Mouse (Mus musculus) hindbrain, embryonic 12.5 days (tissue): ENCODE data around the gene Efhd2. TPM values are rescaled to one million over a fixed set of nuclear protein-coding genes. Genes with fewer than 3 reads are reported as not detected.

Experiments used
- ATAC-seq: fragments of 200-750 bp; cut with Nextera tagmentation; 2 replicates; pipeline ENCODE4 v1.8.0; 2017; ENCODE audit warnings: moderate TSS enrichment; ENCODE audit not compliant: low FRiP score
- H3K27ac ChIP-seq: fragments of 300-500 bp; sonication (generic); 2 replicates; pipeline ENCODE4 v1.5.1; 2016; ENCODE audit warnings: mild to moderate bottlenecking
- H3K27me3 ChIP-seq: fragments of 300-500 bp; sonication (generic); 2 replicates; pipeline ENCODE4 v1.6.1; 2016; ENCODE audit warnings: mild to moderate bottlenecking
- H3K36me3 ChIP-seq: fragments of 300-500 bp; sonication (generic); 2 replicates; pipeline ENCODE4 v1.6.1; 2016; ENCODE audit warnings: mild to moderate bottlenecking
- H3K4me1 ChIP-seq: fragments of 300-500 bp; sonication (generic); 2 replicates; pipeline ENCODE4 v1.6.1; 2016
- H3K4me2 ChIP-seq: fragments of 300-500 bp; sonication (generic); replicated peaks from 2 replicates; pipeline ENCODE4 v1.6.1; 2016; ENCODE audit warnings: mild to moderate bottlenecking
- H3K4me3 ChIP-seq: fragments of 300-500 bp; sonication (generic); 2 replicates; pipeline ENCODE4 v1.5.1; 2016; ENCODE audit warnings: mild to moderate bottlenecking
- H3K9ac ChIP-seq: fragments of 300-500 bp; sonication (generic); 2 replicates; pipeline ENCODE4 v1.6.1; 2016; ENCODE audit warnings: mild to moderate bottlenecking, moderate library complexity
- H3K9me3 ChIP-seq: fragments of 300-500 bp; sonication (generic); replicated peaks from 2 replicates; pipeline ENCODE4 v1.6.1; 2016; ENCODE audit warnings: mild to moderate bottlenecking
- WGBS: fragments of 180-500 bp; shearing (Covaris S2); methylation state at CpG from one replicate; pipeline ENCODE4 v1.1.7; 2016; 5-methylcytosine and 5-hydroxymethylcytosine counted together
- polyA plus RNA-seq: library from polyadenylated mRNA; unstranded; fragments of >200 nt; fragmentation: Nextera tagmentation; extraction: Ambion mirVana; gene quantifications from 2 replicates; pipeline ENCODE4 v1.2.1, GENCODE M21; 2016

Efhd2 gene
- polyA plus RNA-seq, 1 experiment from 2014 or later = 83.8 TPM

DNA sequence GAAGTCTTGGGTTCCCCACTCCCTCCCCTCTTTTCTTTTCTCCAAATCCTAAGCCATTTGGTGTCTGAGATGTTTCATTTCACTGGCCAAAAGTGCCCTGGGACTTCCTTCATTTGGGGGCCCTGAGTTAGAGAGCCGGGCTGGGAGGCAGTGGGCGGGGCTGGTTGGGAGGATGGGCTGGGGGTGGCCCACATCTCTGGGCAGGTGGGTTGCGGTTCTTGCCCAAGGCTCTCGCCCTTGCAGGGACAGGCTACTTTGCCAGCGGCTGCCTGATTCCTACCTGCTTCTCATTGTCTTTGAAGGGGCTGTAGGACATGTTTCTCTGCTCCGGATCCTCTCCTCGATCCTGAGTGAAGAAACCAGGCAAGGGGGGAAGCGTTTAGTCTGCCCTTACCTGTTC is 24.2 kb upstream of the Efhd2 start:
- Histone ChIP-seq H3K27me3 (no peaks in the 10 kb centered on the region), H3K4me2 (no peak overlapping the region), H3K9ac (no peak overlapping the region), H3K4me3 (no peak overlapping the region), H3K36me3 (no peaks in the 10 kb centered on the region), H3K27ac (peak overlapping the region; percentile 81), H3K9me3 (no peaks in the 10 kb centered on the region), H3K4me1 (peaks cover 61% of the 10 kb centered on the region)
- WGBS = 80% methylated on average over 8 of the region's 8 CpGs
- no peak for ATAC-seq

DNA sequence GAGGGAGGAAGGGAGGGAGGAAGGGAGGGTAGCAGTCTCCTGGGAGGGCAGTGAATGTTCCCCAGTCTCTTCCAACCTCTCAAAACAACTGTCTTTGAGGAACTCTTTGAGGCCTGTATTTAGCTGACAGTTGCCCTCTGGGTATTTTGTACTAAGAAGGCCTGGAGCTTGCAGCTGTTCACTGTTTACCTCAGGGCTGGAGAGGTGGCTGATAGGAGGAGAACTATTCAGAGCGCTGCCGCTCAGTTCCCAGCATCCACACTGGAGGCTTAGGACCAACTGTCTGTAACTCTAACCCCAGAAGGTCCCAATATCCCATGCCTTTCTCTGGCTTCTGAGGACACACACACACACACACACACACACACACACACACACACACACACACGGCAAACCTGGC is 23.1 kb upstream of the Efhd2 start:
- peaks cover 59% of the 10 kb centered on the region for H3K4me1 ChIP-seq
- peak overlapping the region; percentile 46 for H3K27ac ChIP-seq
- 49% methylated on average over 3 of the region's 3 CpGs for WGBS
- no peak overlapping the region for H3K9ac ChIP-seq
- no peaks in the 10 kb centered on the region for H3K27me3 ChIP-seq
- no peak overlapping the region for H3K4me3 ChIP-seq
- ATAC-seq = no peak
- H3K36me3 ChIP-seq = no peaks in the 10 kb centered on the region
- H3K4me2 ChIP-seq = no peak overlapping the region
- no peaks in the 10 kb centered on the region for H3K9me3 ChIP-seq

- no peaks in the 10 kb centered on the region for H3K27me3 ChIP-seq
- H3K9me3 ChIP-seq = no peaks in the 10 kb centered on the region
- 76% methylated on average over 6 of the region's 6 CpGs for WGBS
- H3K4me2 ChIP-seq = no peak overlapping the region
- no peak overlapping the region for H3K27ac ChIP-seq
- H3K9ac ChIP-seq = no peak overlapping the region
- ATAC-seq = no peak
- H3K4me3 ChIP-seq = no peak overlapping the region
- peaks cover 53% of the 10 kb centered on the region for H3K4me1 ChIP-seq
- no peaks in the 10 kb centered on the region for H3K36me3 ChIP-seq
These were observed 22.5 kb upstream of the Efhd2 start for GRCm38 (mm10) chr4:141897225-141897624.

- no peaks in the 10 kb centered on the region for H3K9me3 ChIP-seq
- no peak overlapping the region for H3K9ac ChIP-seq
- no peak overlapping the region for H3K4me2 ChIP-seq
- no peak overlapping the region for H3K4me3 ChIP-seq
- no peaks in the 10 kb centered on the region for H3K36me3 ChIP-seq
- H3K27me3 ChIP-seq = no peaks in the 10 kb centered on the region
- ATAC-seq = no peak
- H3K27ac ChIP-seq = no peak overlapping the region
- WGBS = 78% methylated on average over 12 of the region's 12 CpGs
- peaks cover 38% of the 10 kb centered on the region for H3K4me1 ChIP-seq
These were observed 21.1 kb upstream of the Efhd2 start for GRCm38 (mm10) chr4:141895772-141896171.

DNA sequence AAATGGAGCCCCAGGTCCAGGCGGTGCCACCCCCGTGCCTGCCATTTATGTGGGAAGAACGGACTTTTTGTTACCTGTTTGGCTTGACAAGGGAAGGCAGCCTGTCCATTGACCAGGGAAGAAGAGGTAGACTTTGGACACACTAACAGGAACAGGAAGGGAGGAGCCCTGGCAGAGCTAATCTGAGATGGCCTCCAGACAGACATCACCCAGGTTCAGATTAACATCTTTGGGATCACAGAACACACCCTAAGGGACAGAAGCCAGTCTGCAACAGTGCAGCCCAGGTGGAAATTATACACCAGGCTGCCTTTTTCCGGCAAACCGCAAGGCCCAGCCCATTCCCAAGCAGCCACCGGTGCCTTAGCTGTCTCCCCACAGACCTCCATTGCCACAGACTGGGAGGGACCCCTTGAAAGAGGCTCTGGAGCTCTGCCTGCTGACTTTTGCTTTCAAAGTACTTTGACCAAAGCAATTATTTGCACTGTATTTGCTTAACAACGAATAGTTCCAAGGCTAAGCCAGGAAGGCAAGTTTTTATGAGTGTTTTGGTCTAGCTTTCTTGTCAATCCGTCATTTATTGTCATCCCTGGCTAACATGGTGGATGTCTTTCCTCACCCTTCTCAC is 18.6 kb upstream of the Efhd2 start:
- ATAC-seq = no peak
- Histone ChIP-seq H3K4me3 (no peak overlapping the region), H3K36me3 (no peaks in the 10 kb centered on the region), H3K27me3 (no peaks in the 10 kb centered on the region), H3K4me2 (no peak overlapping the region), H3K9ac (no peak overlapping the region), H3K9me3 (no peaks in the 10 kb centered on the region), H3K27ac (no peak overlapping the region), H3K4me1 (peaks cover 15% of the 10 kb centered on the region; the same call in 1 of the 2 replicates)
- WGBS = 87% methylated on average over 8 of the region's 8 CpGs

- Histone ChIP-seq H3K27me3 (no peaks in the 10 kb centered on the region), H3K4me2 (no peak overlapping the region), H3K36me3 (no peaks in the 10 kb centered on the region), H3K9me3 (no peaks in the 10 kb centered on the region), H3K27ac (no peak overlapping the region), H3K4me3 (no peak overlapping the region), H3K9ac (no peak overlapping the region), H3K4me1 (peaks cover 2% of the 10 kb centered on the region; the same call in 1 of the 2 replicates)
- WGBS = 52% methylated on average over 6 of the region's 6 CpGs
- ATAC-seq = no peak; the same call in 1 of the 2 replicates
These were observed 11.8 kb upstream of the Efhd2 start for GRCm38 (mm10) chr4:141886385-141886968.

GRCm38 (mm10) chr4:141885451-141885850 is 10.7 kb upstream of the Efhd2 start:
- Histone ChIP-seq H3K9me3 (no peaks in the 10 kb centered on the region), H3K4me3 (no peak overlapping the region), H3K27me3 (no peaks in the 10 kb centered on the region), H3K4me1 (peaks cover 2% of the 10 kb centered on the region; the same call in 1 of the 2 replicates), H3K4me2 (no peak overlapping the region), H3K36me3 (no peaks in the 10 kb centered on the region), H3K27ac (no peak overlapping the region), H3K9ac (no peak overlapping the region)
- 79% methylated on average over 9 of the region's 9 CpGs for WGBS
- ATAC-seq = no peak

DNA sequence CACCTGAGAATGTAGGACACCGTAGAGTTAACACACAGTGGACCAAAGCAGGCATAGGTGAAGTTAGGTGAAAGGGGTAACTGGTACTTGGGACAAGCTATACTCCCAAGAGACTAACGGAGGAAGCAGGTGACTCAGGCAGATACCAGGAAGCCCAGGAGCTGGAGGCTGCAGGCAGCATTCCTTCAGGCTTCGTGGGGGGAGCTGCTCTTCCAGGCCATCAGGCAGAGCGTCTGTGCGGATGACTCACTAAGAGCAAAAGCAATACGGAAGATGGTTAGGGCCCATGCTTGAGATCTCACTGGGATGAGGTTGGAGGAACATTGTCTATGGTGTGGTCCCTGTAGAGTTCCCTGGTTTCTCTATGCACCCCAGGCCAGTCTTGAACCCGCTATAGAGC is 8.1 kb upstream of the Efhd2 start:
- Histone ChIP-seq H3K4me1 (peaks cover 2% of the 10 kb centered on the region; the same call in 1 of the 2 replicates), H3K4me2 (no peak overlapping the region), H3K36me3 (no peaks in the 10 kb centered on the region), H3K27ac (no peak overlapping the region), H3K9ac (no peak overlapping the region), H3K27me3 (no peaks in the 10 kb centered on the region), H3K4me3 (no peak overlapping the region), H3K9me3 (no peaks in the 10 kb centered on the region)
- WGBS = 91% methylated on average over 7 of the region's 7 CpGs
- ATAC-seq = no peak

DNA sequence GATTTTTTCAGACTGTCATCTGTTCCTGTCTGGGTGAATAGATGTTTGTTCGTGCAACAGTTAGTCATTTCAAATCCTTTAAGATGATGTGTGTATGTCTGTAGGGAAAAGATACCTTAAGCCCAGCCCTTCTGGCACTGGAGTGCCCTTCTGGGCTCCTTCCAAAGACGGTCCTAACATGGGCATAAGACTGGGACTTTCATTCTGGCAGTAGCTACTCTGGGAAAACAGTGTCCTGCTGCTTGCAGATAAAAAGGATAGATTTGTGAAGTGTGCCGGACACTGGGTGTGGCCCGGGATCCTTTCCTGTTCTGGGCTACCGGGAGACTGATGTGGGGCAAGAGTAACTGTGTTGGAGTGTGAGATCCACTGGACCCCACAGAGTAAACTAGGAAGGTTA is 7.2 kb upstream of the Efhd2 start:
- Histone ChIP-seq H3K4me3 (no peak overlapping the region), H3K9me3 (no peaks in the 10 kb centered on the region), H3K4me1 (no peaks in the 10 kb centered on the region; the same call in 1 of the 2 replicates), H3K27me3 (no peaks in the 10 kb centered on the region), H3K9ac (no peak overlapping the region), H3K27ac (no peak overlapping the region), H3K36me3 (no peaks in the 10 kb centered on the region), H3K4me2 (no peak overlapping the region)
- ATAC-seq = no peak
- 78% methylated on average over 5 of the region's 5 CpGs for WGBS

DNA sequence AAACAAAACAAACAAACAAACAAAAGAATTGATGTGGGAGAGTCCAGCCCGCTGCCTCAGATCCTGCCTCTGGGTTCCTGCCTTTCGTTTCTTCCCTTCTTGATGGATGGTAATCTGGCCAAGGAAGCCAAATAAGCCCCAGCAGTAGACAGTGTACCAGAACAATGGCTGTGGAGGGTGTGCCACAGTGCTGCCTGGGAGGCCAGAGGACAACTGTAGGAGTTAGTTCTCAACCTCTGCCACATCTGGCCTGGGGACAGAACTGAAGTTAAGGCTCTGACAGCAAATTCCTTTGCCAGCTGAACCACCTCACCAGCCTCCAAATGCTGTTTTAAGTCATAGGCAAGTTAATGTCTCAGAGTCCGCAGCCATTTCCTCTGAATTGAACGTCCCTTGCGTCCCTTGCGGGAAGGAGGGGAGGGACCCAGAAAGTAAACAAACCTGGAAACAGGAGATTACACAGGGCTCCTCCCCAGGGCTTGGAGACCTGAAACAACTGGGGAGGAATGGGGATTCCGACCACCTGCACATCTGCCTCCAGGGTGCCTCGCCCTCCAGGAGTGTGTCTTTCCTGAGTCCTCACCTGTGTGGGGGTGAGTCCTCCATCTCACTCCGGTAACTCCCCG is 6.7 kb upstream of the Efhd2 start:
- no peak overlapping the region for H3K4me2 ChIP-seq
- H3K4me1 ChIP-seq = no peaks in the 10 kb centered on the region; the same call in 1 of the 2 replicates
- no peaks in the 10 kb centered on the region for H3K27me3 ChIP-seq
- no peaks in the 10 kb centered on the region for H3K36me3 ChIP-seq
- H3K27ac ChIP-seq = no peak overlapping the region
- H3K4me3 ChIP-seq = no peak overlapping the region
- ATAC-seq = no peak
- WGBS = 69% methylated on average over 10 of the region's 10 CpGs
- H3K9me3 ChIP-seq = no peaks in the 10 kb centered on the region
- H3K9ac ChIP-seq = no peak overlapping the region

- Histone ChIP-seq H3K9me3 (no peaks in the 10 kb centered on the region), H3K27ac (no peak overlapping the region), H3K4me1 (peaks cover 9% of the 10 kb centered on the region), H3K27me3 (no peaks in the 10 kb centered on the region), H3K4me2 (no peak overlapping the region), H3K4me3 (no peak overlapping the region), H3K9ac (no peak overlapping the region), H3K36me3 (no peaks in the 10 kb centered on the region)
- WGBS = 61% methylated on average over 9 of the region's 9 CpGs
- no peak for ATAC-seq
These were observed 5.2 kb upstream of the Efhd2 start for GRCm38 (mm10) chr4:141879875-141880274.

DNA sequence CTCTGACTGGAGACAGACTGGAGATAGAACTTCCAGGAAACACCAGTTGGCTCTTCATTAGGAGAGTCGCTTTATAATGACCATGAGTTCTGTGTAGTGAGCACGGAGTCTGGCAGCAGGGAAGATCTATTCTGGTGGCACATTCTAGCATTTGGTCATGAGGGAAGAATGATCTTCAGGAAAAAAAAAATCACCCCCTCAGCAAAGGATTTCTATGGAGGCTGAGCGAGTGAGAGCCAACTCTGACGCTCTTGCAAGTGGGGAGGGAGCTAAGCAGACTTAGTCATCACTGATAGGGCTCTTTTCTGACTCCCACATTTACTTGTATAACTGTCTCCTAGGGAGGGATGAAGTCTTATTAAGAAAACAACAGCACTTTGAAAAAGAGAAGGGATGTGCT is 4.4 kb upstream of the Efhd2 start:
- Histone ChIP-seq H3K4me1 (peaks cover 11% of the 10 kb centered on the region), H3K27me3 (no peaks in the 10 kb centered on the region), H3K36me3 (no peaks in the 10 kb centered on the region), H3K4me3 (no peak overlapping the region), H3K4me2 (no peak overlapping the region), H3K9ac (no peak overlapping the region), H3K27ac (no peak overlapping the region), H3K9me3 (no peaks in the 10 kb centered on the region)
- no peak for ATAC-seq
- WGBS = 82% methylated on average over 4 of the region's 4 CpGs

DNA sequence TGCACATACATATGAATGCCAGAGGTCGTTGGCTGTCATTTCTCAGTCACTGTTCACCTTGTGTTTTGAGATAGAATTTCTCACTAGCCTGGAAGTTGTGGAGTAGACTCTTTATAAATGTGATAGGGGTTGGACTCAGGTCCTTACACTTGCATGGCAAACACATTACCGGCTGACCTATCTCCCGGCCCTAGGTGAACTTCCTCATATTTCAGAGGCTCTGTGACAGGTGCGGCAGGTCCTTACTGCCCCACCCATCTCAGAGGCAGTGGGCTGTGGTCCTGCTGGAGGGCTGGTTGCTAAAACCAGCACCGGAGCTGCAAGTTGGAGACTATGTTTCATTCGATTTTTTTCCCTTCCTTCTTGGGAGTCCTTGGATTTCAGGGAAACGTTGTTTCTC is 3.9 kb upstream of the Efhd2 start:
- H3K4me1 ChIP-seq = peaks cover 16% of the 10 kb centered on the region

More for the DNA sequence above, 3.9 kb upstream of the Efhd2 start:
- H3K27ac ChIP-seq = no peak overlapping the region
- no peaks in the 10 kb centered on the region for H3K9me3 ChIP-seq
- no peak overlapping the region for H3K4me2 ChIP-seq
- no peaks in the 10 kb centered on the region for H3K36me3 ChIP-seq
- ATAC-seq = no peak
- H3K4me3 ChIP-seq = no peak overlapping the region
- no peaks in the 10 kb centered on the region for H3K27me3 ChIP-seq
- WGBS = 68% methylated on average over 7 of the region's 7 CpGs
- H3K9ac ChIP-seq = no peak overlapping the region
